Mouse (Mus musculus): ENCODE data around the gene Zfp871. TPM values are rescaled to one million over a fixed set of nuclear protein-coding genes. Genes with fewer than 3 reads are reported as not detected.
"Not testable (repeated sequence)": the region's sequence is repeated elsewhere in the genome, so short reads cannot be mapped to it uniquely, and the experiment has no call there.

Gene Zfp871
- total and polyA plus RNA-seq, 3 experiments, result 1.5 to 115 (median 41.9) TPM

- Histone ChIP-seq H3K27me3 (ENCODE audit: insufficient read depth, low read length) (peaks cover 9% of the 10 kb centered on the region), H3K9me3 (replicated peaks) (no peaks in the 10 kb centered on the region), H3K4me3 (ENCODE audit: low read depth, low read length) (no peak overlapping the region), H3K4me1 (ENCODE audit: insufficient read depth, low read depth, low read length) (peaks cover 5% of the 10 kb centered on the region; the same call in 1 of the 2 replicates), H3K36me3 (replicated peaks) (no peaks in the 10 kb centered on the region)
- ATAC-seq (ENCODE audit: extremely low read depth, insufficient number of reproducible peaks, low FRiP score, poor library complexity, severe bottlenecking) (no peak), DNase-seq (ENCODE audit: low spot score) (no peak)
- TF ChIP-seq GATA2 (IDR thresholded peaks at IDR 0.05; ENCODE audit: borderline replicate concordance, low read depth, low read length) (no peak), GATA1 (IDR thresholded peaks at IDR 0.05; ENCODE audit: borderline replicate concordance, low read length) (no peak), TAL1 (conservative IDR thresholded peaks at IDR 0.05; ENCODE audit: low read depth, low read length) (no peak), CTCF (IDR thresholded peaks at IDR 0.05; ENCODE audit: low read depth, low read length) (no peak), POLR2AphosphoS5 (IDR thresholded peaks at IDR 0.05; ENCODE audit: insufficient replicate concordance, low read depth, low read length) (no peak)
Observed at GRCm38 (mm10) chr17:32752813-32753360, 35.2 kb downstream of the Zfp871 start.

DNA sequence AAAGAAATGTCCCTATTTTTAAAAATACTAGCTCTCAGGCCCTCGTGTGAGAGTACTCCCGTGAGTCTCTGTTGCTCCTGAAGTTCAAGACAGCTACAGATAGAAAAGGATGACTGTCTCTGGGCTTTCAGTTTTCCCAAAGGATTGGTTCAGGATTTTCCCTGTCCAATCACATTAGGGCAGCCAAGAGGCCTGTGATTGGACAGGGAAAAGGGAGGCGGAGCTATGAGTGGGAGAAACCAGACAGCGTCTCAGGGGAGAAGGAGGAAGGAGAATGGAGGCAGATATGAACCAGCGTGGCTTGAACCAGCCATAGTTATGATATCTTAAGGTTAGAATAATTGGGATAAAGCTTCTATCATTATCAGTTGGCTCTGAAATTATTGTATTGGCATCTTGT is 37.5 kb downstream of the Zfp871 start:
- ATAC-seq (ENCODE audit: extremely low read depth, insufficient number of reproducible peaks, low FRiP score, poor library complexity, severe bottlenecking), result no peak
- TF ChIP-seq GATA1 (IDR thresholded peaks at IDR 0.05; ENCODE audit: borderline replicate concordance, low read length) (no peak), TAL1 (conservative IDR thresholded peaks at IDR 0.05; ENCODE audit: low read depth, low read length) (no peak), GATA2 (IDR thresholded peaks at IDR 0.05; ENCODE audit: borderline replicate concordance, low read depth, low read length) (no peak), CTCF (IDR thresholded peaks at IDR 0.05; ENCODE audit: low read depth, low read length) (no peak), POLR2AphosphoS5 (IDR thresholded peaks at IDR 0.05; ENCODE audit: insufficient replicate concordance, low read depth, low read length) (no peak)
- no peak overlapping the region for H3K4me3 ChIP-seq (ENCODE audit: low read depth, low read length)
- H3K36me3 ChIP-seq (replicated peaks), result no peaks in the 10 kb centered on the region
- no peaks in the 10 kb centered on the region for H3K9me3 ChIP-seq (replicated peaks)
- peaks cover 13% of the 10 kb centered on the region for H3K27me3 ChIP-seq (ENCODE audit: insufficient read depth, low read length)
- peaks cover 5% of the 10 kb centered on the region; the same call in 1 of the 2 replicates for H3K4me1 ChIP-seq (ENCODE audit: insufficient read depth, low read depth, low read length)
- DNase-seq (ENCODE audit: low spot score), result no peak

- peaks cover 7% of the 10 kb centered on the region; the same call in 1 of the 2 replicates for H3K27me3 ChIP-seq (ENCODE audit: insufficient read depth, low read length)
- TF ChIP-seq GATA2 (IDR thresholded peaks at IDR 0.05; ENCODE audit: borderline replicate concordance, low read depth, low read length) (no peak), GATA1 (IDR thresholded peaks at IDR 0.05; ENCODE audit: borderline replicate concordance, low read length) (no peak), POLR2AphosphoS5 (IDR thresholded peaks at IDR 0.05; ENCODE audit: insufficient replicate concordance, low read depth, low read length) (no peak), TAL1 (conservative IDR thresholded peaks at IDR 0.05; ENCODE audit: low read depth, low read length) (no peak), CTCF (IDR thresholded peaks at IDR 0.05; ENCODE audit: low read depth, low read length) (no peak)
- ATAC-seq (ENCODE audit: extremely low read depth, insufficient number of reproducible peaks, low FRiP score, poor library complexity, severe bottlenecking), result no peak
Observed at GRCm38 (mm10) chr17:32741057-32741456, 47.0 kb downstream of the Zfp871 start.

GRCm38 (mm10) chr17:32738406-32738805 is 49.7 kb downstream of the Zfp871 start:
- ATAC-seq (ENCODE audit: extremely low read depth, insufficient number of reproducible peaks, low FRiP score, poor library complexity, severe bottlenecking) (no peak), DNase-seq (ENCODE audit: low spot score) (no peak)
- TF ChIP-seq GATA1 (IDR thresholded peaks at IDR 0.05; ENCODE audit: borderline replicate concordance, low read length) (no peak), GATA2 (IDR thresholded peaks at IDR 0.05; ENCODE audit: borderline replicate concordance, low read depth, low read length) (no peak), POLR2AphosphoS5 (IDR thresholded peaks at IDR 0.05; ENCODE audit: insufficient replicate concordance, low read depth, low read length) (no peak)
- H3K4me1 ChIP-seq (ENCODE audit: insufficient read depth, low read depth, low read length), result no peaks in the 10 kb centered on the region
- no peaks in the 10 kb centered on the region for H3K36me3 ChIP-seq (replicated peaks)
- no peak overlapping the region for H3K4me3 ChIP-seq (ENCODE audit: low read depth, low read length)
- H3K9me3 ChIP-seq (replicated peaks), result no peaks in the 10 kb centered on the region
- H3K27me3 ChIP-seq (ENCODE audit: insufficient read depth, low read length), result peaks cover 6% of the 10 kb centered on the region; the same call in 1 of the 2 replicates

More at GRCm38 (mm10) chr17:32741057-32741456, 47.0 kb downstream of the Zfp871 start:
- no peaks in the 10 kb centered on the region for H3K36me3 ChIP-seq (replicated peaks)
- no peaks in the 10 kb centered on the region for H3K4me1 ChIP-seq (ENCODE audit: insufficient read depth, low read depth, low read length)
- DNase-seq (ENCODE audit: low spot score), result no peak
- no peak overlapping the region for H3K4me3 ChIP-seq (ENCODE audit: low read depth, low read length)
- H3K9me3 ChIP-seq (replicated peaks), result no peaks in the 10 kb centered on the region

DNA sequence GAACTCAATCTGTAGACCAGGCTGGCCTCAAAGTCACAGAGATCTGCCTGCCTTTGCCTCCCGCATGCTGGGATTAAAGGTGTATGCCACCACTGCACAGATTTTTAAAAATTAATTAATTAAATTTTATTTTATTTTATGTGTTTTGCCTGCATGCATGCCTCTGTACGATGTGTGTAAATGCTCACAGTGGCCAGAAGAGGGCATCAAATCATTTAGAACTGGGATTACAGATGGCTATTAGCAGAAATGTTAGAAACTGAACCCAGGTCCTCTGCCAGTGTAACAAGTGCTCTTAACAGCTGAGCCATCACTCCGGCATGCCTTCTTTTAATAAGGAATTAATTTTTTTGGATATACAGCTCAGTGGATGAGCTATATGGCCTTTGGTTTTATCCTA is 59.1 kb downstream of the Zfp871 start:
- TF ChIP-seq TAL1 (conservative IDR thresholded peaks at IDR 0.05; ENCODE audit: low read depth, low read length) (no peak), CTCF (IDR thresholded peaks at IDR 0.05; ENCODE audit: low read depth, low read length) (no peak), GATA1 (IDR thresholded peaks at IDR 0.05; ENCODE audit: borderline replicate concordance, low read length) (no peak), POLR2AphosphoS5 (IDR thresholded peaks at IDR 0.05; ENCODE audit: insufficient replicate concordance, low read depth, low read length) (no peak), GATA2 (IDR thresholded peaks at IDR 0.05; ENCODE audit: borderline replicate concordance, low read depth, low read length) (no peak)
- DNase-seq (ENCODE audit: low spot score) (no peak), ATAC-seq (ENCODE audit: extremely low read depth, insufficient number of reproducible peaks, low FRiP score, poor library complexity, severe bottlenecking) (no peak)
- no peaks in the 10 kb centered on the region for H3K27me3 ChIP-seq (ENCODE audit: insufficient read depth, low read length)
- no peaks in the 10 kb centered on the region for H3K4me1 ChIP-seq (ENCODE audit: insufficient read depth, low read depth, low read length)
- H3K36me3 ChIP-seq (replicated peaks), result no peaks in the 10 kb centered on the region
- no peak overlapping the region for H3K4me3 ChIP-seq (ENCODE audit: low read depth, low read length)
- H3K9me3 ChIP-seq (replicated peaks), result no peaks in the 10 kb centered on the region

GRCm38 (mm10) chr17:32726360-32726759 is 61.7 kb downstream of the Zfp871 start:
- not testable (repeated sequence) for DNase-seq (ENCODE audit: low spot score); H3K4me3 ChIP-seq (ENCODE audit: low read depth, low read length); ATAC-seq (ENCODE audit: extremely low read depth, insufficient number of reproducible peaks, low FRiP score, poor library complexity, severe bottlenecking); H3K4me1 ChIP-seq (ENCODE audit: insufficient read depth, low read depth, low read length); H3K27me3 ChIP-seq (ENCODE audit: insufficient read depth, low read length); H3K36me3 ChIP-seq (replicated peaks); H3K9me3 ChIP-seq (replicated peaks)

DNA sequence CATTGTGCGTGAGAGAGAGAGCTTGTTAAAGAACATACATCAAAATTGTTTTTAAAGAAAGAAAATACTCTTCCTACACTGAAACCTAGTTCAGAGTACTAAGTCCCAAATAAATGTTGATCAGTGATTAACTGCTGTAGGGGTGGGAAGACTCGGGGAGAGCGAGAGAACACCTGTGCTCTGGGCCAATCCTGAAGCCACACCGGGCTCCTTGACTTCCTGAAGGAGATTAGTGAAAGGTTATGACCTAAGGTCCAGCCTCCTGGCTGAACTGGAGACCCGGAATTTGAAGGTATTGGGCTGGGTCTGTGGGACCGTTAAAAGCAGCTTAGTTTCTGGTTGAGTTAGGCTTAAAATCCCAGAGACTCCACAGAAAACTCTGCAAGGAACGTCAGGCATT is 65.3 kb downstream of the Zfp871 start:
- TF ChIP-seq GATA2 (IDR thresholded peaks at IDR 0.05; ENCODE audit: borderline replicate concordance, low read depth, low read length), result no peak
- TF ChIP-seq POLR2AphosphoS5 (IDR thresholded peaks at IDR 0.05; ENCODE audit: insufficient replicate concordance, low read depth, low read length), result no peak
- TF ChIP-seq GATA1 (IDR thresholded peaks at IDR 0.05; ENCODE audit: borderline replicate concordance, low read length), result no peak
- TF ChIP-seq CTCF (IDR thresholded peaks at IDR 0.05; ENCODE audit: low read depth, low read length), result no peak
- TF ChIP-seq TAL1 (conservative IDR thresholded peaks at IDR 0.05; ENCODE audit: low read depth, low read length), result no peak
- ATAC-seq (ENCODE audit: extremely low read depth, insufficient number of reproducible peaks, low FRiP score, poor library complexity, severe bottlenecking) (no peak), DNase-seq (ENCODE audit: low spot score) (no peak)
- Histone ChIP-seq H3K4me3 (ENCODE audit: low read depth, low read length) (no peak overlapping the region), H3K4me1 (ENCODE audit: insufficient read depth, low read depth, low read length) (no peaks in the 10 kb centered on the region), H3K36me3 (replicated peaks) (no peaks in the 10 kb centered on the region), H3K9me3 (replicated peaks) (no peaks in the 10 kb centered on the region), H3K27me3 (ENCODE audit: insufficient read depth, low read length) (peaks cover 4% of the 10 kb centered on the region; the same call in 1 of the 2 replicates)

DNA sequence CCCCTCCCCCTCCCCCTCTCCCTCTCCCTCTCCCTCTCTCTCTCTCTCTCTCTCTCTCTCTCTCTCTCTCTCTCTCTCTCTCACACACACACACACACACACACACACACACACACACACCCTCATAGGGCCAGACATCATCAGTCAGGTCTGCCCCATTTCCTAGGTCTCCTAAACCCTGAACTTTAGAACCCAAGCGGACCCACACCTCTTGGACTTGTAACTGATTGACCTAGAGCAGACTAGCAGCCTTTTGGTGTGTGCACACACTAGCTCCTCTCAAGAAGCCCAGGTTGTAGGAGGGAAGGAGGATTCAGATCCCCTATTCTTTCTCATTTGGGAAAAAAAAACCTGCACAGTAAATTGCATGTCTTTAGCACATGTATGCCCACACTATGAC is 65.9 kb downstream of the Zfp871 start:
- H3K36me3 ChIP-seq (replicated peaks); H3K4me3 ChIP-seq (ENCODE audit: low read depth, low read length); H3K9me3 ChIP-seq (replicated peaks); DNase-seq (ENCODE audit: low spot score); H3K4me1 ChIP-seq (ENCODE audit: insufficient read depth, low read depth, low read length); H3K27me3 ChIP-seq (ENCODE audit: insufficient read depth, low read length); ATAC-seq (ENCODE audit: extremely low read depth, insufficient number of reproducible peaks, low FRiP score, poor library complexity, severe bottlenecking): not testable (repeated sequence)

Data from G1E (cell line).